Mouse (Mus musculus) stomach, postnatal 0 days (tissue): ENCODE data around the gene Cby1.

Experiments used
- CTCF ChIP-seq: IDR thresholded peaks from 2 replicates; pipeline ENCODE4 v1.5.1; 2016; ENCODE audit warnings: antibody characterized with exemption, low read depth, mild to moderate bottlenecking, moderate library complexity
- EP300 ChIP-seq: optimal IDR thresholded peaks from 2 replicates; pipeline ENCODE3; 2016; ENCODE audit warnings: antibody characterized with exemption

GRCm38 (mm10) chr15:79656451-79656850 lies 2.5 kb upstream of the Cby1 start:
- TF ChIP-seq CTCF: no peak
- TF ChIP-seq EP300: no peak
